Mouse (Mus musculus): ENCODE results near the gene Noct. TPM values are rescaled to one million over a fixed set of nuclear protein-coding genes. Genes with fewer than 3 reads are reported as not detected.
"Not testable (repeated sequence)": the region's sequence is repeated elsewhere in the genome, so short reads cannot be mapped to it uniquely, and the experiment has no call there.

The Noct gene
- total and polyA plus RNA-seq, 3 experiments, result 17.8 to 26.7 TPM; not detected in 1

DNA sequence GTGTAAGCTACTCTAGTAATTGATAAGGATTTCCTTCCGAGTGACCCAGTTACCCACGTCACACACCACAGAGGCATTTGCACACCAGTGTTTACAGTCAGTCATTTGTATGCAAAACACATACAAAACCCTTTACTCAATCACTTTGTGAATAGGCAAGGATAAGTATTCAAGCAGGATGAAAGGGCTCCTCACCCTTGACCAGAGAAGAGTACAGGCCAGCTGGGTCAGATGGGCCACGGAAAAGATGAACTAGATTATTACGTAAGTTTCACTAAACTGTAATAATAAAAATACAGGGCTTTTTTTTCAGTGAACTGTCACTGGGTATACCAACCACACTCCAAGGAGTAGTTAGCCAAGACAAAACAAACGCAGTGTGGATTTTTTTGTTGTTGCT, 41.8 kb upstream of the Noct start:
- Histone ChIP-seq H3K4me3 (ENCODE audit: control insufficient read depth in 1 of 2, insufficient read depth in 1 of 2, low read depth in 2 of 2, low read length in 2 of 2) (no peak overlapping the region), H3K79me2 (ENCODE audit: control insufficient read depth, insufficient read depth, low read length, poor library complexity) (no peaks in the 10 kb centered on the region), H3K27ac (ENCODE audit: control insufficient read depth, low read depth, low read length) (no peak overlapping the region), H3K9me3 (replicated peaks; ENCODE audit: insufficient read depth, low read length) (no peaks in the 10 kb centered on the region), H3K27me3 (ENCODE audit: control insufficient read depth in 1 of 2, insufficient read depth in 2 of 2, low read length in 2 of 2) (0 out of 4 replicates have a peak, but pooled peaks cover 0 to under 1% of the 10 kb centered on the region in 2 experiments), H3K9ac (ENCODE audit: control insufficient read depth, low read depth, low read length, poor library complexity, severe bottlenecking) (no peak overlapping the region), H3K36me3 (ENCODE audit: control insufficient read depth in 1 of 2, insufficient read depth in 2 of 2, low read length in 2 of 2) (no peaks in the 10 kb centered on the region), H3K4me1 (ENCODE audit: control insufficient read depth in 1 of 2, insufficient read depth in 2 of 2, low read length in 2 of 2) (no peaks in the 10 kb centered on the region)
- DNase-seq (ENCODE audit: low read depth, low spot score), result no peak
- TF ChIP-seq MAFK (IDR thresholded peaks at IDR 0.05; ENCODE audit: borderline replicate concordance, low read depth, low read length) (no peak), MYB (IDR thresholded peaks at IDR 0.05; ENCODE audit: low read depth, low read length) (no peak), NRF1 (IDR thresholded peaks at IDR 0.05; ENCODE audit: insufficient read depth, low read depth, low read length, poor library complexity, severe bottlenecking) (no peak), CHD1 (IDR thresholded peaks at IDR 0.05; ENCODE audit: low read depth, low read length) (no peak), CHD2 (IDR thresholded peaks at IDR 0.05; ENCODE audit: low read length) (no peak), MAX (IDR thresholded peaks at IDR 0.05; ENCODE audit: low read length) (no peak), MAZ (IDR thresholded peaks at IDR 0.05; ENCODE audit: low read depth, low read length) (no peak)

- H3K36me3 ChIP-seq (ENCODE audit: control insufficient read depth in 1 of 2, insufficient read depth in 2 of 2, low read length in 2 of 2); DNase-seq (ENCODE audit: low read depth, low spot score); H3K79me2 ChIP-seq (ENCODE audit: control insufficient read depth, insufficient read depth, low read length, poor library complexity); H3K4me1 ChIP-seq (ENCODE audit: control insufficient read depth in 1 of 2, insufficient read depth in 2 of 2, low read length in 2 of 2); H3K27ac ChIP-seq (ENCODE audit: control insufficient read depth, low read depth, low read length); H3K9ac ChIP-seq (ENCODE audit: control insufficient read depth, low read depth, low read length, poor library complexity, severe bottlenecking); H3K27me3 ChIP-seq (ENCODE audit: control insufficient read depth in 1 of 2, insufficient read depth in 2 of 2, low read length in 2 of 2); H3K4me3 ChIP-seq (ENCODE audit: control insufficient read depth in 1 of 2, insufficient read depth in 1 of 2, low read depth in 2 of 2, low read length in 2 of 2); H3K9me3 ChIP-seq (replicated peaks; ENCODE audit: insufficient read depth, low read length): not testable (repeated sequence)
These were observed 40.7 kb upstream of the Noct start for GRCm38 (mm10) chr3:51183508-51183907.

DNA sequence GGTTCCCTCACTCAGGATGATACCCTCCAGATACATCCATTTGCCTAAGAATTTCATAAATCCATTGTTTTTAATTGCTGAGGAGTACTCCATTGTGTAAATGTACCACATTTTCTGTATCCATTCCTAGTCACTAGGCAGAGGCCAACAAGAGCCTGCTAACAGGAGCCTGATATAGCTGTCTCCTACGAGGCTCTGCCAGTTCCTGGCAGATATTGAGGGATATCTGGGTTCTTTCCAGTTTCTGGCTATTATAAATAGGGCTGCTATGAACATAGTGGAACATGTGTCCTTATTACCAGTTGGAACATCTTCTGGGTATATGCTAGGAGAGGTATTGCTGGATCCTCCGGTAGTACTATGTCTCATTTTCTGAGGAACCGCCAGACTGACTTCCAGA, 40.3 kb upstream of the Noct start:
- H3K4me1 ChIP-seq (ENCODE audit: control insufficient read depth in 1 of 2, insufficient read depth in 2 of 2, low read length in 2 of 2); DNase-seq (ENCODE audit: low read depth, low spot score); H3K9ac ChIP-seq (ENCODE audit: control insufficient read depth, low read depth, low read length, poor library complexity, severe bottlenecking); H3K79me2 ChIP-seq (ENCODE audit: control insufficient read depth, insufficient read depth, low read length, poor library complexity); H3K4me3 ChIP-seq (ENCODE audit: control insufficient read depth in 1 of 2, insufficient read depth in 1 of 2, low read depth in 2 of 2, low read length in 2 of 2); H3K27ac ChIP-seq (ENCODE audit: control insufficient read depth, low read depth, low read length); H3K27me3 ChIP-seq (ENCODE audit: control insufficient read depth in 1 of 2, insufficient read depth in 2 of 2, low read length in 2 of 2); H3K9me3 ChIP-seq (replicated peaks; ENCODE audit: insufficient read depth, low read length); H3K36me3 ChIP-seq (ENCODE audit: control insufficient read depth in 1 of 2, insufficient read depth in 2 of 2, low read length in 2 of 2): not testable (repeated sequence)

DNA sequence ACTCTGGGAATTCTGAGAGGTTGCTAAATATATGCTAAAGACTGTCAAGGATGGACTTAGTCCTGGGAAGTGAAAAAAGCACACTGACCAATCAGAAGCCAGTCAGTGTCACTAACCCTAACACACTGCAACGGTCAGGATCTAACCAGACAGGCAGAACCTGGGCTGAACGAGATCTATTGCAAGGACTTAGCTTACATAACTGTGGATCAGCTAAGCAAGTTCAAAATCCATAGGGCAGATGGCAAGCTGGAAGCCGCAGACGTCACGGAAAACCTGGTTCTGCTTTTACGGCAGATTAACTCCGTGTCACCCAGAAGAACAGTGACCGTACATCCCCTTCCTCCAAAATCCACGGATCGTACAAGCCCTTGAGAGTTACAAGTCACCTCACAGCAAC, 39.5 kb upstream of the Noct start:
- H3K9me3 ChIP-seq (replicated peaks; ENCODE audit: insufficient read depth, low read length), result no peaks in the 10 kb centered on the region

More for the DNA sequence above, 39.5 kb upstream of the Noct start:
- Histone ChIP-seq H3K4me3 (ENCODE audit: control insufficient read depth in 1 of 2, insufficient read depth in 1 of 2, low read depth in 2 of 2, low read length in 2 of 2) (no peak overlapping the region), H3K4me1 (ENCODE audit: control insufficient read depth in 1 of 2, insufficient read depth in 2 of 2, low read length in 2 of 2) (no peaks in the 10 kb centered on the region), H3K36me3 (ENCODE audit: control insufficient read depth in 1 of 2, insufficient read depth in 2 of 2, low read length in 2 of 2) (no peaks in the 10 kb centered on the region), H3K27me3 (ENCODE audit: control insufficient read depth in 1 of 2, insufficient read depth in 2 of 2, low read length in 2 of 2) (peaks cover 0 to 2% of the 10 kb centered on the region in 2 experiments; a peak in 2 of 4 replicates), H3K79me2 (ENCODE audit: control insufficient read depth, insufficient read depth, low read length, poor library complexity) (no peaks in the 10 kb centered on the region), H3K27ac (ENCODE audit: control insufficient read depth, low read depth, low read length) (no peak overlapping the region), H3K9ac (ENCODE audit: control insufficient read depth, low read depth, low read length, poor library complexity, severe bottlenecking) (no peak overlapping the region)
- DNase-seq (ENCODE audit: low read depth, low spot score), result no peak
- no peak for TF ChIP-seq UBTF (IDR thresholded peaks at IDR 0.05; ENCODE audit: borderline replicate concordance, insufficient read depth, low read depth, low read length)
- no peak for TF ChIP-seq SMC3 (IDR thresholded peaks at IDR 0.05; ENCODE audit: low read depth, low read length)
- TF ChIP-seq NRF1 (IDR thresholded peaks at IDR 0.05; ENCODE audit: insufficient read depth, low read depth, low read length, poor library complexity, severe bottlenecking), result no peak
- no peak for TF ChIP-seq MYB (IDR thresholded peaks at IDR 0.05; ENCODE audit: low read depth, low read length)
- no peak for TF ChIP-seq MAX (IDR thresholded peaks at IDR 0.05; ENCODE audit: low read length)
